Mouse (Mus musculus) B cell, adult 62 days (primary cell): ENCODE measurements around the gene Akap13. TPM values are rescaled to one million over a fixed set of nuclear protein-coding genes. Genes with fewer than 3 reads are reported as not detected.

Source experiments
- total RNA-seq: library from RNA; stranded (reverse); gene quantifications from 4 replicates; pipeline ENCODE4 v1.2.4, GENCODE M21; 2023

Gene Akap13
- total RNA-seq: 346 to 365 TPM (median 360 TPM) in 4 replicates

DNA sequence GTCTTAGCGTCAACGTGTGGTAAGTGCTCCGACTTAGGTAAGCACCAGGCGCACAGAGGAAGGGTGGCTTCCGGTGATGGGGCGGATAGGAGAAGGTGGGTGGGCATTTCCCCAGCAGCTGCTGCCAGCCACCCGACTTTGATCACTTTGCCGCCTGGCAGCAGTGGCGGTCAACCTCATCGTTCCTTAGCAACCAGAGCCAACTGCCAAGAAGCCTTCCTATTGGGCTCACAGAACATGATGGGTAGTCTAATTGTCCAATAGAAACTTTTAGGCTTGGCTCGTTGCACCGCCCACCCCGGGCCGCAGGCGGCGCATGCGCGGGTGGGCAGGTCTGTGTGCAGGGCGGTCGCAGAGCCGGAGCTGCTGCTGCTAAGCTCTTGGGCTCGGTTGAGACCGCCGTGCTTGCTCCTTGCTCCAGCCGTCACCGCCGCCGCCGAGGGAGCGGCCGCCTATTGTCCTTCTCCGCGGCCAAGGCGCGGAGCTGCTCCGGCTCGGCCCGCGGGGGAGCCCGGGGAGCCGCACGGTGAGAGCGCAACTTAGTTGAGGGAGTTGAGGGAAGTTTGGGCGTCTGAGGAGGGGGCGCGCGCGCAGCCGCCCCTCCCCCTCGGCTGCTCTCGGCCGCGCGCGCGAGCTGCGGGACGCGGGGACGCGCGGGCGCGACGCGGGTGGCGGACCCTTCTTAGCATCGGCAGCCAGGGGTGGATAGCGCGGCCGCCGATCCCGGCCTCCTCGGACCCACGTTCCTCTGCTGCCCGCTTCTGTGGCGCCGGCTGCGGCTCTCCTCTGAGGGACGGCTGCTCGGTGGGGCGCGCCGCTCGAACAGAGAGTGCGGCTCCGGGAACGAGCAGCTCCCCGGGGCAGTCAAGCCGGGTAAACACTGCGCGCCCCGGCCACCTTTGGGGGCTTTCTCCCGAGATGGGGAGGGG lies at the start of gene Akap13:
Gene Akap13, plus strand, starts transcription at position 312 of the 929 bp plus-strand sequence.

Other genes with a start within 250 kb of the Akap13 start
- gene Sv2b, start 146.3 kb upstream of the Akap13 start, total RNA-seq: 0.18 to 0.19 TPM in 2 of 4 replicates, not detected in the others